Mouse (Mus musculus) lung, embryonic 16.5 days (tissue): ENCODE data around the gene Gm10188. TPM values are rescaled to one million over a fixed set of nuclear protein-coding genes. Genes with fewer than 3 reads are reported as not detected.

Source experiments
- ATAC-seq: fragments of 200-750 bp; cut with Nextera tagmentation; 2 replicates; pipeline ENCODE4 v1.8.0; 2017; ENCODE audit warnings: low read depth, mild to moderate bottlenecking, moderate library complexity
- H3K27ac ChIP-seq: fragments of 300-500 bp; sonication (generic); 2 replicates; pipeline ENCODE4 v1.5.1; 2014; ENCODE audit warnings: mild to moderate bottlenecking, control low read depth, low read length
- H3K27me3 ChIP-seq: fragments of 300-500 bp; sonication (generic); 2 replicates; pipeline ENCODE4 v1.6.1; 2014; ENCODE audit warnings: low read depth, low read length, mixed read lengths; ENCODE audit not compliant: control insufficient read depth, insufficient read depth
- H3K36me3 ChIP-seq: fragments of 300-500 bp; sonication (generic); 2 replicates; pipeline ENCODE4 v1.6.1; 2014; ENCODE audit warnings: low read length; ENCODE audit not compliant: control insufficient read depth, insufficient read depth
- H3K4me1 ChIP-seq: fragments of 300-500 bp; sonication (generic); replicated peaks from 2 replicates; pipeline ENCODE4 v1.6.1; 2014; ENCODE audit warnings: low read length, mixed read lengths; ENCODE audit not compliant: control insufficient read depth, insufficient read depth
- H3K4me2 ChIP-seq: fragments of 300-500 bp; sonication (generic); 2 replicates; pipeline ENCODE4 v1.6.1; 2014; ENCODE audit warnings: low read depth, low read length, control low read depth
- H3K4me3 ChIP-seq: fragments of 300-500 bp; sonication (generic); 2 replicates; pipeline ENCODE4 v1.5.1; 2014; ENCODE audit warnings: mild to moderate bottlenecking, low read length, control low read depth
- H3K9ac ChIP-seq: fragments of 300-500 bp; sonication (generic); 2 replicates; pipeline ENCODE4 v1.6.1; 2014; ENCODE audit warnings: low read length, control low read depth
- H3K9me3 ChIP-seq: fragments of 300-500 bp; sonication (generic); 2 replicates; pipeline ENCODE4 v1.6.1; 2016; ENCODE audit warnings: low read length; ENCODE audit not compliant: control insufficient read depth
- WGBS: fragments of 180-500 bp; shearing (Covaris S2); extraction: QIAGEN DNeasy Blood & Tissue Kit; methylation state at CpG from one replicate; pipeline ENCODE4 v1.1.7; 2014; 5-methylcytosine and 5-hydroxymethylcytosine counted together
- polyA plus RNA-seq: library from polyadenylated mRNA; unstranded; fragments of >200 nt; fragmentation: Nextera tagmentation; extraction: Ambion mirVana; gene quantifications from 2 replicates; pipeline ENCODE4 v1.2.1, GENCODE M21; 2015

Gm10188 gene
- polyA plus RNA-seq, result 0.63 TPM in 1 of 2 replicates, not detected in the other

GRCm38 (mm10) chr1:132229667-132230066 lies at the start of gene Gm10188:
Gm10188 (minus strand) TSS chr1:132229767.
- no peak within 1 kb of the TSS for H3K4me3 ChIP-seq
- no peak within 1 kb of the TSS for H3K27ac ChIP-seq
- no peaks in the 10 kb centered on the region for H3K36me3 ChIP-seq
- H3K4me2 ChIP-seq, result no peak within 1 kb of the TSS
- WGBS, result 80% methylated on average over 3 of the region's 3 CpGs
- ATAC-seq, result no peak
- H3K9me3 ChIP-seq, result no peaks in the 10 kb centered on the region
- no peaks in the 10 kb centered on the region for H3K27me3 ChIP-seq
- no peaks in the 10 kb centered on the region for H3K4me1 ChIP-seq
- H3K9ac ChIP-seq, result no peak within 1 kb of the TSS

GRCm38 (mm10) chr1:132277124-132277523 lies 47.6 kb upstream of the Gm10188 start:
- whole genome bisulfite sequencing, result 47% methylated on average over 6 of the region's 6 CpGs
- Histone ChIP-seq H3K4me2 (no peak overlapping the region), H3K27ac (no peak overlapping the region), H3K4me3 (no peak overlapping the region), H3K27me3 (no peaks in the 10 kb centered on the region), H3K9me3 (no peaks in the 10 kb centered on the region), H3K9ac (no peak overlapping the region), H3K4me1 (no peaks in the 10 kb centered on the region), H3K36me3 (no peaks in the 10 kb centered on the region)
- no peak for ATAC-seq

DNA sequence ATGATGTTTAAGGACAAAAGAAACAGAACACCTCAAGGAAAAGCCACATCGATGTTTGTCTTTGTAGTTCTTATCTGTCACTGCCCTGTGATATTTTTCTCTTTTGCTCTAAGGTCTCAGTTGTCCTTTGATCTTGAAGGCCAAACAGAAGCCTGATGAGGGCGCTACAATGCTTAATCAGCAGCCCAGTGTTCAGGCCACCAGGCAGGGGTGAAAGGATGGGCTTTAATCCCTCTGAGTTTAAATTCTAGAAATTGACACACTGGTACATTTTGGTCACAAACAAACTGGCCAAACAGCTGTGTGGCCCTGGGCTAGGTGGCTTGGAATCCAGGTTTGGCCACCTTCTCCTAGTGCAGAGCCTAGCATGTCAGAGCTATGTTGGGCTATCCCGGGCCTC lies 47.1 kb upstream of the Gm10188 start:
- no peak overlapping the region for H3K4me3 ChIP-seq
- H3K9ac ChIP-seq, result no peak overlapping the region
- H3K9me3 ChIP-seq, result no peaks in the 10 kb centered on the region
- no peak for ATAC-seq
- H3K27me3 ChIP-seq, result no peaks in the 10 kb centered on the region
- no peaks in the 10 kb centered on the region for H3K4me1 ChIP-seq
- 47% methylated on average over 3 of the region's 3 CpGs for WGBS
- no peaks in the 10 kb centered on the region for H3K36me3 ChIP-seq
- no peak overlapping the region for H3K27ac ChIP-seq
- no peak overlapping the region for H3K4me2 ChIP-seq

DNA sequence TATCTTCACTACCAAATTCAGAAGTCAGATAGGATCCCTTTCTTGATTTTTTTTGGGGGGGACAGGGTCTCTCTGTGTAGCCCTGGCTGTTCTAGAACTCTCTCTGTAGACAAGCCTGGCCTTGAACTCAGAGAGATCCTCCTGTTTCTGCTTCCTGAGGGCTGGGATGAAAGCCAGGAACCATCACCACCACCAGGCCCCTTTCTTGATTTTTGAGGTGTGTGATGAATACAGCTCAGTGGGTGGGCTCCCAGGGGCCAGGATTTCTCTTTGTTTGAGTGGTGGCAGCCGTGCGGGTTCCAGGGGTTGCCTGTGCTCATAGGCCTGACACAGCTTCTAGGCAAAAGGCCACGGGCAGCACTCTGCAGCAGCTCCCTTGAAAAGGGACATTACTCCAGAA lies 41.7 kb upstream of the Gm10188 start:
- no peak overlapping the region for H3K9ac ChIP-seq
- no peak for ATAC-seq
- H3K4me3 ChIP-seq, result no peak overlapping the region
- H3K27ac ChIP-seq, result no peak overlapping the region
- no peaks in the 10 kb centered on the region for H3K27me3 ChIP-seq
- WGBS, result 71% methylated on average over 3 of the region's 3 CpGs
- 0 out of 2 replicates have a peak, but pooled peaks cover 2% of the 10 kb centered on the region for H3K4me1 ChIP-seq
- H3K36me3 ChIP-seq, result no peaks in the 10 kb centered on the region
- H3K9me3 ChIP-seq, result no peaks in the 10 kb centered on the region
- H3K4me2 ChIP-seq, result no peak overlapping the region

GRCm38 (mm10) chr1:132268418-132269060 lies 39.0 kb upstream of the Gm10188 start:
- no peak overlapping the region for H3K4me2 ChIP-seq
- no peaks in the 10 kb centered on the region for H3K27me3 ChIP-seq
- H3K36me3 ChIP-seq, result no peaks in the 10 kb centered on the region
- no peak overlapping the region for H3K27ac ChIP-seq
- H3K9ac ChIP-seq, result no peak overlapping the region
- no peak overlapping the region for H3K4me3 ChIP-seq
- 0 out of 2 replicates have a peak, but pooled peaks cover 2% of the 10 kb centered on the region for H3K4me1 ChIP-seq
- ATAC-seq, result no peak
- H3K9me3 ChIP-seq, result no peaks in the 10 kb centered on the region
- WGBS, result 68% methylated on average over 7 of the region's 7 CpGs

DNA sequence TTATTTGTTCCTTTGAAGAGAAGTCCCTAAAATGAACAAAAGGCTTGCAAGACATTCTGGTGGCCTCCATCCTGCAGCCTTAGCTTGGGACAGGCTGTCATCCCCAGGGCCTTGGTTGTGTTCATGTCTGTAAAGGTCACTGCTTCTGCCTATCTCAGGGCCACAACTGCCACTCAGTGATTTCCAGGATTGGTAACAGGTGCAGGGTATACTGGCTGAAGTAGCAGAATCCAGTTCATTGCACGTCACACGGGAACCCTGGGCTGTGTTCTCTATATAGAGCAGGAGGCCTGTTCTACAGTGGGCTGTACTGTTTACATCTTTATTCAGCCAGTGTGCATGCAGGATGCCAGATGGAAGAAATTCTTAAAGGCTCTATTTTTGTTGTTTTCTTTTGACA lies 38.4 kb upstream of the Gm10188 start:
- 63% methylated on average over 2 of the region's 2 CpGs for WGBS
- H3K27ac ChIP-seq, result no peak overlapping the region
- 0 out of 2 replicates have a peak, but pooled peaks cover 2% of the 10 kb centered on the region for H3K4me1 ChIP-seq
- no peak overlapping the region for H3K9ac ChIP-seq
- H3K9me3 ChIP-seq, result no peaks in the 10 kb centered on the region
- no peak for ATAC-seq
- H3K36me3 ChIP-seq, result no peaks in the 10 kb centered on the region
- no peaks in the 10 kb centered on the region for H3K27me3 ChIP-seq
- H3K4me3 ChIP-seq, result no peak overlapping the region
- no peak overlapping the region for H3K4me2 ChIP-seq

DNA sequence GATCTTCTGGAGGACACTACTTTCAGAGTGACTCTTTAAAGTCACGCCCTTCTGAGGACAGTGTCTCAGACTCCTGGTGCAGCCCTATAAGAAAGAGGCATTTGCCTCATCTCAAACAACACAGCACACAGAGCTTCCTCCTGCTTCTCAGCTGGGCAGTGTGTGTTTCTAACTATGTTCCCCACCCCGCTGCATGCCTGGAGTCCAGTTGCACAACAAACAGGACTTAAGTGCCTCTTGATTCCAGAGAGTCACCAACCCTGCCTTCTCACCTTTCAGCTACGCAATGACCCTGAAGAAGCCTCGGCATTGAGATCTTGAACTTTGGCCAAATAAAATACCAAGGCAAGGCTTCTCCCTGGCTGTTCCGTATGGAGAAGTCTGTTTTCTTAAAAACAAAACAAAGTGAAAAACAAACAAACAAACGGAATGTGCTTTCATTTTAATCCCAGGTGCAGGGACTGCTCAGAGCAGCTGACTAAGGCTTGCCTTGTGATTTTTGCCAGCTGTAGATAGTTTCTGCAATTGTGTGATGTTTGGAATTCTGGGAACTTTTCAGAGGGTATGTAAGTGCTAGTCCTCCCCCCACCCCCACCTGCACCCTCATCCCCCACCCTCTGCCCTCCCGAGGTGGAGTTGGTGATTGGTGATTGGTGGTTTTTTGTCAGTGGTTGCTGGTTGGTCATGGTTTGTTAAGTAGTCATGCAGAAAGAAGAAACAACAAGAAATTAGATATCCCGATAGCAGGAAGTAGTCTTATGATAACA lies 37.4 kb upstream of the Gm10188 start:
- Histone ChIP-seq H3K27me3 (no peaks in the 10 kb centered on the region), H3K27ac (no peak overlapping the region), H3K4me3 (no peak overlapping the region), H3K36me3 (no peaks in the 10 kb centered on the region), H3K9me3 (no peaks in the 10 kb centered on the region), H3K4me1 (0 out of 2 replicates have a peak, but pooled peaks cover 2% of the 10 kb centered on the region), H3K4me2 (peak overlapping the region; percentile 21), H3K9ac (no peak overlapping the region)
- 29% methylated on average over 8 of the region's 8 CpGs for WGBS
- peak; percentile 77 for ATAC-seq

GRCm38 (mm10) chr1:132265936-132266335 lies 36.4 kb upstream of the Gm10188 start:
- H3K27me3 ChIP-seq, result no peaks in the 10 kb centered on the region
- H3K27ac ChIP-seq, result no peak overlapping the region
- H3K36me3 ChIP-seq, result no peaks in the 10 kb centered on the region
- no peak overlapping the region for H3K4me2 ChIP-seq
- ATAC-seq, result no peak
- WGBS, result 88% methylated on average over 10 of the region's 10 CpGs
- H3K9me3 ChIP-seq, result no peaks in the 10 kb centered on the region
- no peak overlapping the region for H3K9ac ChIP-seq
- 0 out of 2 replicates have a peak, but pooled peaks cover 2% of the 10 kb centered on the region for H3K4me1 ChIP-seq
- no peak overlapping the region for H3K4me3 ChIP-seq

- no peak overlapping the region for H3K9ac ChIP-seq
- 64% methylated on average over 8 of the region's 8 CpGs for WGBS
- no peak for ATAC-seq
- H3K36me3 ChIP-seq, result no peaks in the 10 kb centered on the region
- no peaks in the 10 kb centered on the region for H3K9me3 ChIP-seq
- no peak overlapping the region for H3K4me3 ChIP-seq
- H3K27me3 ChIP-seq, result no peaks in the 10 kb centered on the region
- 0 out of 2 replicates have a peak, but pooled peaks cover 2% of the 10 kb centered on the region for H3K4me1 ChIP-seq
- H3K4me2 ChIP-seq, result no peak overlapping the region
- no peak overlapping the region for H3K27ac ChIP-seq
Observed at GRCm38 (mm10) chr1:132265211-132265859, 35.8 kb upstream of the Gm10188 start.
